Comparison of ENCODE assay signal across 8 mouse cellular contexts in the genomic region with DNA sequence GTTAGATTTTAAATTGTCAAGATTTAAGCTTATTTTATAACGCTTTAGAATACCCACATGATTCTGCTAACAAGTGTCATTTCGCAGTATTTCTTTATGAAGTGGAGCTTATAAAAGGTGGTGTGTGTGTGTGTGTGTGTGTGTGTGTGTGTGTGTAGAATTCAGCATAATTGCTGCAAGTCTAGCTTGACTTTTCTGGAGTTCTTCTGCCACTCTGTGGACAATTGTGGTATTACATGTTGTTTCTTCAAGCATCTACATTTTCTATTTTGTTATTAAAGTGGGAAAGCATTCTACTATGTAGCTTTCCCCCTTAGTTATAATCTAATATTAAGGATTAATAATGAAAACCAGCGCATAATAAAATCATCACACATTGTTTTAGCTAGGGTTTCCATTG.
DNase-seq lines count a peak whose midpoint lies in the region; TF ChIP-seq lines count a peak whose summit lies in the region.

No protein-coding gene starts in this region.

- no peaks in the 10 kb centered on the region for H3K36me3 ChIP-seq in embryonic facial prominence, embryonic 10.5 days (replicated peaks)

- H3K4me3 ChIP-seq in gastrocnemius, adult 2 months = no peak overlapping the region
- H3K4me3 ChIP-seq in embryonic facial prominence, embryonic 10.5 days = no peak overlapping the region

- no peak for DNase-seq in gastrocnemius, adult 2 months
- no peak for DNase-seq in gastrocnemius, postnatal 14 days
- peak; percentile 44 for DNase-seq in testis, postnatal 10 days (ENCODE audit: low spot score)
- DNase-seq in testis, postnatal 14 days (ENCODE audit: low spot score) = no peak
- DNase-seq in embryonic facial prominence, embryonic 10.5 days (ENCODE audit: low spot score) = peak; percentile 36
- DNase-seq in kidney, postnatal 36 days = peak; percentile 49 to 54
- DNase-seq in retina, postnatal 1 day = peak; percentile 86
- no peak for DNase-seq in Muller cell, postnatal 12 days (ENCODE audit: inconsistent ontology term)

- H3K27ac ChIP-seq in gastrocnemius, adult 2 months = no peak overlapping the region
- no peak overlapping the region for H3K27ac ChIP-seq in embryonic facial prominence, embryonic 10.5 days (replicated peaks)

- peak; percentile 64 for TF ChIP-seq CTCF in gastrocnemius, adult 2 months (IDR thresholded peaks at IDR 0.05)

- H3K9me3 ChIP-seq in embryonic facial prominence, embryonic 10.5 days = no peaks in the 10 kb centered on the region

- peaks cover 40% of the 10 kb centered on the region for H3K4me1 ChIP-seq in embryonic facial prominence, embryonic 10.5 days

- 24% methylated on average over 3 of the region's 3 CpGs for WGBS in embryonic facial prominence, embryonic 10.5 days

- intact Hi-C loops in gastrocnemius, adult 2 months (cut with DNase I) = loop anchor here (1.0 to 10.0 kb wide), 2 partner anchors 110 to 201 kb away; a partner anchor contains a TSS
- intact Hi-C loops in gastrocnemius, postnatal 14 days (cut with DNase I; ENCODE audit: low total_unique reads) = loop anchor here (5.0 kb wide), 2 partner anchors 197 to 272 kb away; no protein-coding TSS in a partner anchor

- 0 out of 2 replicates have a peak, but pooled peaks cover 4% of the 10 kb centered on the region for H3K27me3 ChIP-seq in embryonic facial prominence, embryonic 10.5 days (replicated peaks; ENCODE audit: low read depth, poor library complexity, severe bottlenecking)

Comparison
In these comparisons a context has a peak if more than half of its experiments do, and no peak if none do; other contexts are left out.
1. DNase-seq: peak in testis, postnatal 10 days (single experiment), embryonic facial prominence, embryonic 10.5 days (single experiment), kidney, postnatal 36 days (2 of 2) and retina, postnatal 1 day (single experiment); none in gastrocnemius, adult 2 months (single experiment), gastrocnemius, postnatal 14 days (single experiment), testis, postnatal 14 days (single experiment) and Muller cell, postnatal 12 days (single experiment).